Mouse (Mus musculus): ENCODE measurements around the gene Gm3336. TPM values are rescaled to one million over a fixed set of nuclear protein-coding genes. Genes with fewer than 3 reads are reported as not detected.

The Gm3336 gene
- polyA plus RNA-seq, 1 experiment from 2014 or later = 0.35 TPM

GRCm38 (mm10) chr8:70748246-70749096 lies 30.1 kb downstream of the Gm3336 start:
- peaks cover 65% of the 10 kb centered on the region for H3K27me3 ChIP-seq
- no peak overlapping the region for H3K9ac ChIP-seq
- H3K36me3 ChIP-seq (replicated peaks) = no peaks in the 10 kb centered on the region
- H3K4me2 ChIP-seq = no peak overlapping the region
- peaks cover 28% of the 10 kb centered on the region for H3K4me1 ChIP-seq (replicated peaks)
- 72% methylated on average over 23 of the region's 23 CpGs for WGBS (ENCODE audit: insufficient replicate concordance)
- H3K4me3 ChIP-seq (replicated peaks) = no peak overlapping the region
- H3K27ac ChIP-seq (replicated peaks) = no peak overlapping the region
- ATAC-seq (ENCODE audit: insufficient read depth) = no peak
- no peaks in the 10 kb centered on the region for H3K9me3 ChIP-seq (replicated peaks)

GRCm38 (mm10) chr8:70749097-70749674 lies 30.8 kb downstream of the Gm3336 start:
- H3K27ac ChIP-seq (replicated peaks) = no peak overlapping the region
- ATAC-seq (ENCODE audit: insufficient read depth) = no peak
- no peak overlapping the region for H3K4me3 ChIP-seq (replicated peaks)
- WGBS (ENCODE audit: insufficient replicate concordance) = 68% methylated on average over 19 of the region's 19 CpGs
- H3K4me1 ChIP-seq (replicated peaks) = peaks cover 28% of the 10 kb centered on the region
- peaks cover 58% of the 10 kb centered on the region for H3K27me3 ChIP-seq
- no peak overlapping the region for H3K4me2 ChIP-seq
- no peak overlapping the region for H3K9ac ChIP-seq
- no peaks in the 10 kb centered on the region for H3K9me3 ChIP-seq (replicated peaks)
- H3K36me3 ChIP-seq (replicated peaks) = no peaks in the 10 kb centered on the region

GRCm38 (mm10) chr8:70750128-70750680 lies 31.9 kb downstream of the Gm3336 start:
- WGBS (ENCODE audit: insufficient replicate concordance) = 70% methylated on average over 13 of the region's 13 CpGs
- Histone ChIP-seq H3K4me1 (replicated peaks) (peaks cover 32% of the 10 kb centered on the region), H3K36me3 (replicated peaks) (no peaks in the 10 kb centered on the region), H3K27me3 (peaks cover 48% of the 10 kb centered on the region), H3K9me3 (replicated peaks) (no peaks in the 10 kb centered on the region), H3K4me2 (no peak overlapping the region), H3K4me3 (replicated peaks) (no peak overlapping the region), H3K27ac (replicated peaks) (no peak overlapping the region), H3K9ac (no peak overlapping the region)
- no peak for ATAC-seq (ENCODE audit: insufficient read depth)

- Histone ChIP-seq H3K4me1 (replicated peaks) (peaks cover 38% of the 10 kb centered on the region), H3K4me2 (peak overlapping the region; percentile 90; the same call in 1 of the 2 replicates), H3K9ac (no peak overlapping the region), H3K27ac (replicated peaks) (peak overlapping the region; percentile 57; the same call in 1 of the 2 replicates), H3K4me3 (replicated peaks) (no peak overlapping the region), H3K27me3 (peaks cover 28% of the 10 kb centered on the region), H3K36me3 (replicated peaks) (peaks cover 10% of the 10 kb centered on the region), H3K9me3 (replicated peaks) (no peaks in the 10 kb centered on the region)
- no peak for ATAC-seq (ENCODE audit: insufficient read depth)
- WGBS (ENCODE audit: insufficient replicate concordance) = 19% methylated on average over 11 of the region's 11 CpGs
Measured at GRCm38 (mm10) chr8:70752000-70752764, 33.8 kb downstream of the Gm3336 start.

GRCm38 (mm10) chr8:70753151-70753550 lies 34.8 kb downstream of the Gm3336 start:
- no peaks in the 10 kb centered on the region for H3K9me3 ChIP-seq (replicated peaks)
- peaks cover 18% of the 10 kb centered on the region for H3K36me3 ChIP-seq (replicated peaks)
- no peak for ATAC-seq (ENCODE audit: insufficient read depth)
- peak overlapping the region; percentile 90 for H3K4me2 ChIP-seq
- 6% methylated on average over 21 of the region's 21 CpGs for WGBS (ENCODE audit: insufficient replicate concordance)
- peaks cover 40% of the 10 kb centered on the region for H3K4me1 ChIP-seq (replicated peaks)
- H3K27ac ChIP-seq (replicated peaks) = peak overlapping the region; percentile 57
- H3K9ac ChIP-seq = peak overlapping the region; percentile 40; the same call in 1 of the 2 replicates
- H3K4me3 ChIP-seq (replicated peaks) = peak overlapping the region; percentile 14; the same call in 1 of the 2 replicates
- H3K27me3 ChIP-seq = peaks cover 18% of the 10 kb centered on the region

- 6% methylated on average over 37 of the region's 37 CpGs for WGBS (ENCODE audit: insufficient replicate concordance)
- peaks cover 26% of the 10 kb centered on the region for H3K36me3 ChIP-seq (replicated peaks)
- peak within 1 kb of the TSS; percentile 66 for H3K4me3 ChIP-seq (replicated peaks)
- ATAC-seq (ENCODE audit: insufficient read depth) = peak; percentile 98
- peak within 1 kb of the TSS; percentile 90 for H3K4me2 ChIP-seq
- H3K4me1 ChIP-seq (replicated peaks) = peaks cover 51% of the 10 kb centered on the region
- no peaks in the 10 kb centered on the region for H3K9me3 ChIP-seq (replicated peaks)
- peak within 1 kb of the TSS; percentile 59 for H3K9ac ChIP-seq
- H3K27ac ChIP-seq (replicated peaks) = peak within 1 kb of the TSS; percentile 57
- peaks cover 7% of the 10 kb centered on the region for H3K27me3 ChIP-seq
Measured at GRCm38 (mm10) chr8:70754043-70754870, 35.9 kb downstream of the Gm3336 start, which contains the start of gene Rab3a. Rab3a (plus strand) TSS chr8:70754679.

- Histone ChIP-seq H3K36me3 (replicated peaks) (peaks cover 26% of the 10 kb centered on the region), H3K4me3 (replicated peaks) (peak overlapping the region; percentile 66), H3K4me2 (peak overlapping the region; percentile 90), H3K4me1 (replicated peaks) (peaks cover 59% of the 10 kb centered on the region), H3K27ac (replicated peaks) (peak overlapping the region; percentile 45; the same call in 1 of the 2 replicates), H3K9me3 (replicated peaks) (no peaks in the 10 kb centered on the region), H3K27me3 (no peaks in the 10 kb centered on the region; the same call in 1 of the 2 replicates), H3K9ac (peak overlapping the region; percentile 59)
- 14% methylated on average over 50 of the region's 50 CpGs for WGBS (ENCODE audit: insufficient replicate concordance)
- peak; percentile 3 for ATAC-seq (ENCODE audit: insufficient read depth)
Measured at GRCm38 (mm10) chr8:70754871-70755660, 36.7 kb downstream of the Gm3336 start.

- WGBS (ENCODE audit: insufficient replicate concordance) = 75% methylated on average over 24 of the region's 24 CpGs
- Histone ChIP-seq H3K9ac (peak overlapping the region; percentile 59; the same call in 1 of the 2 replicates), H3K36me3 (replicated peaks) (peaks cover 26% of the 10 kb centered on the region), H3K9me3 (replicated peaks) (no peaks in the 10 kb centered on the region), H3K4me3 (replicated peaks) (peak overlapping the region; percentile 66; the same call in 1 of the 2 replicates), H3K4me1 (replicated peaks) (peaks cover 65% of the 10 kb centered on the region), H3K4me2 (peak overlapping the region; percentile 90), H3K27ac (replicated peaks) (0 out of 2 replicates have a peak overlapping the region, but pooled peaks have one; percentile 45), H3K27me3 (no peaks in the 10 kb centered on the region)
- no peak for ATAC-seq (ENCODE audit: insufficient read depth)
Measured at GRCm38 (mm10) chr8:70755661-70756475, 37.5 kb downstream of the Gm3336 start.

GRCm38 (mm10) chr8:70756476-70757040 lies 38.2 kb downstream of the Gm3336 start:
- no peak overlapping the region for H3K4me2 ChIP-seq
- H3K27ac ChIP-seq (replicated peaks) = no peak overlapping the region
- no peak overlapping the region for H3K4me3 ChIP-seq (replicated peaks)
- peaks cover 71% of the 10 kb centered on the region for H3K4me1 ChIP-seq (replicated peaks)
- no peak for ATAC-seq (ENCODE audit: insufficient read depth)
- H3K27me3 ChIP-seq = no peaks in the 10 kb centered on the region
- H3K36me3 ChIP-seq (replicated peaks) = peaks cover 26% of the 10 kb centered on the region
- 89% methylated on average over 6 of the region's 6 CpGs for WGBS (ENCODE audit: insufficient replicate concordance)
- H3K9me3 ChIP-seq (replicated peaks) = no peaks in the 10 kb centered on the region
- no peak overlapping the region for H3K9ac ChIP-seq

Measured in liver, embryonic 15.5 days (tissue).